Mouse (Mus musculus) heart, embryonic 12.5 days (tissue): Measurements from ENCODE around the gene Uvssa. TPM values are rescaled to one million over a fixed set of nuclear protein-coding genes. Genes with fewer than 3 reads are reported as not detected.

ENCODE experiments used
- ATAC-seq: fragments of 200-750 bp; cut with Nextera tagmentation; 2 replicates; pipeline ENCODE4 v1.8.0; 2017; ENCODE audit warnings: moderate TSS enrichment, moderate library complexity; ENCODE audit not compliant: insufficient number of reproducible peaks, low FRiP score
- H3K27ac ChIP-seq: fragments of 300-500 bp; sonication (generic); 2 replicates; pipeline ENCODE4 v1.5.1; 2016; ENCODE audit warnings: mild to moderate bottlenecking, moderate library complexity; ENCODE audit not compliant: poor library complexity, severe bottlenecking
- H3K27me3 ChIP-seq: fragments of 300-500 bp; sonication (generic); replicated peaks from 2 replicates; pipeline ENCODE4 v1.6.1; 2016; ENCODE audit warnings: mild to moderate bottlenecking, moderate library complexity
- H3K36me3 ChIP-seq: fragments of 300-500 bp; sonication (generic); 2 replicates; pipeline ENCODE4 v1.6.1; 2016; ENCODE audit warnings: mild to moderate bottlenecking, moderate library complexity
- H3K4me1 ChIP-seq: fragments of 300-500 bp; sonication (generic); replicated peaks from 2 replicates; pipeline ENCODE4 v1.6.1; 2016; ENCODE audit warnings: mild to moderate bottlenecking
- H3K4me2 ChIP-seq: fragments of 300-500 bp; sonication (generic); 2 replicates; pipeline ENCODE4 v1.6.1; 2016; ENCODE audit warnings: mild to moderate bottlenecking, moderate library complexity
- H3K4me3 ChIP-seq: fragments of 300-500 bp; sonication (generic); 2 replicates; pipeline ENCODE4 v1.5.1; 2016; ENCODE audit warnings: mild to moderate bottlenecking
- H3K9ac ChIP-seq: fragments of 300-500 bp; sonication (generic); 2 replicates; pipeline ENCODE4 v1.6.1; 2016; ENCODE audit warnings: mild to moderate bottlenecking, moderate library complexity
- H3K9me3 ChIP-seq: fragments of 300-500 bp; sonication (generic); replicated peaks from 2 replicates; pipeline ENCODE4 v1.6.1; 2016; ENCODE audit warnings: mild to moderate bottlenecking, moderate library complexity
- WGBS: fragments of 180-500 bp; shearing (Covaris S2); methylation state at CpG from one replicate; pipeline ENCODE4 v1.1.7; 2016; 5-methylcytosine and 5-hydroxymethylcytosine counted together
- polyA plus RNA-seq: library from polyadenylated mRNA; unstranded; fragments of >200 nt; fragmentation: Nextera tagmentation; extraction: Ambion mirVana; gene quantifications from 2 replicates; pipeline ENCODE4 v1.2.1, GENCODE M21; 2016

Gene Uvssa
- polyA plus RNA-seq, 1 experiment from 2014 or later, result 4.6 TPM

DNA sequence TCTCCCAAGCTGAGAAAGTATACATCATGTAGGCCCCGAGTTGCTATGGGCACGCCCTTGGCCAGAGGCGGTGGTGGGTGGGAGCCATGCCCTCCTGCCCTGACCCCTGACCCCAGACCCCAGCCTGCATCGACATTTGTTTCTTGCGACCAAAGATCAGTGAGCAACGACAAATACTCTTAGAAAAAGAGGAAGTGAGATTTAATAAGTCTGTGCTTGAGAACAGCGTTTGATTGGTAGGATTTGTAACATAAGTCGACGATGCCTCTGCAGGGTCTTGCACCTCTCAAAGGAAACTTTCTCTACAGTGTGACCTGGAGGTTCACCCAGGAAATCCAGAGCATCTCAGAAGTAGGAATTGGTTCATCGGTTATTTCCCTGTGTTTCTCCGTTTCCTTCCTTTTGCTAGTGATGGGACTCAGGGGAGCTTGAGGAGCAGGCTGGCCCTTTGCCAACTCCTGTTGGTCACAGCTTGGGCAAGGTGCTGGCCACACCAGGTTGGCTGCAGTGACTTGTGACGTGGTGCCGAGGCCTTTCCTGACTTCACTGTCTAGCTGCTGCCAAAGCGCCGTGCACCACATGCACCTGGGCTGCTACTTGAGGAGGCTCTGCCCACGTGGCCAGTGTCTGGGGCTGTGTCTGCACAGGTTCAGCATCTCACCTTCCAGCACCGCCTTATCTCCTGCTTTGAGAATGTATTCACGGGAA lies 5.9 kb upstream of the Uvssa start:
- H3K4me1 ChIP-seq, result peaks cover 6% of the 10 kb centered on the region
- H3K4me3 ChIP-seq, result no peak overlapping the region
- no peak overlapping the region for H3K27ac ChIP-seq
- H3K9ac ChIP-seq, result no peak overlapping the region
- 84% methylated on average over 18 of the region's 18 CpGs for WGBS
- no peak for ATAC-seq
- no peaks in the 10 kb centered on the region for H3K9me3 ChIP-seq
- no peaks in the 10 kb centered on the region for H3K27me3 ChIP-seq
- H3K36me3 ChIP-seq, result peaks cover 68% of the 10 kb centered on the region
- H3K4me2 ChIP-seq, result no peak overlapping the region

DNA sequence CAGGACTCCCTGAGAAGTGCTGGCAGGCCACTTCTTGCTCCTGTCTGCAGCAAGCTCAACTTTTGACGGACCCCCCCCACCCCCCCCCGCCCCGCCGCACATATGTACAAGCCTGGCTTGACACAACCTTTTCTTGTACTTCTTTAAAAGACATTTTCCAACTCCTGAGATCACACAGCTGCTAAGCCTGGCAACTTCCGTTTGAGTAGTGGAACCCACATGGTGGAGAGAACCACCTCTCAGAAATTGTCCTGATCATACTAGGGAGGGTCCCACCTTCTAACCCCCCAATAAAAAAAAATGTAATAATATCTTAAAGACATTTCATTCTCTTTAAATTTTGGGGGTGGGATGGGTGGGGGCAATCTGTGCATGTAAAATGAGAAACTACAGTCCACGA lies 1.2 kb upstream of the Uvssa start:
- 46% methylated on average over 6 of the region's 6 CpGs for WGBS
- peak overlapping the region; percentile 65 for H3K4me3 ChIP-seq
- peak overlapping the region; percentile 92 for H3K4me2 ChIP-seq
- peak overlapping the region; percentile 94; the same call in 1 of the 2 replicates for H3K27ac ChIP-seq
- no peak for ATAC-seq
- peaks cover 33% of the 10 kb centered on the region for H3K36me3 ChIP-seq
- H3K4me1 ChIP-seq, result peaks cover 15% of the 10 kb centered on the region
- H3K9me3 ChIP-seq, result no peaks in the 10 kb centered on the region
- H3K9ac ChIP-seq, result 0 out of 2 replicates have a peak overlapping the region, but pooled peaks have one; percentile 75
- no peaks in the 10 kb centered on the region for H3K27me3 ChIP-seq

- Histone ChIP-seq H3K4me3 (peak overlapping the region; percentile 65), H3K9ac (peak overlapping the region; percentile 75), H3K4me2 (peak overlapping the region; percentile 92), H3K9me3 (no peaks in the 10 kb centered on the region), H3K4me1 (peaks cover 15% of the 10 kb centered on the region), H3K27me3 (no peaks in the 10 kb centered on the region), H3K36me3 (peaks cover 30% of the 10 kb centered on the region), H3K27ac (peak overlapping the region; percentile 94)
- WGBS, result under 1% methylated on average over 21 of the region's 21 CpGs
- ATAC-seq, result peak; percentile 46
Measured at GRCm38 (mm10) chr5:33377801-33378301, 498 bp upstream of the Uvssa start.

DNA sequence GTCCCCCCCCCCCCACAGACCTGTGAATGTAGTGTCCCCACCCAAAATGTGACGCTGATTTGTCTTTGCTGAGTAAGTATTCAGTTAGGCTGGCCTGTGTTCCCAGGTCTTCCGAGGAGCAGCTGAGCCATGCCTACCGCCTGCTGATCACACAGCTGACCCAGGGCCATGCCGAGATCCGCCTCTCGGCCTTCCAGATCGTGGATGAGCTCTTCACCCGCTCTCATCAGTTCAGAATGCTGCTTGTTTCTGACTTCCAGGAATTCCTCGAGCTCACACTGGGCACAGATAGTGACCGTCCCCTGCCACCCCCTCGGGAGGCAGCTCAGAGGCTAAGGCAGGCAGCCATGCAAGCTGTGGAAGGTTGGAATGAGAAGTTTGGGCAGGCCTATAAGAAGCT lies 9.2 kb downstream of the Uvssa start:
- no peaks in the 10 kb centered on the region for H3K4me1 ChIP-seq
- H3K9me3 ChIP-seq, result no peaks in the 10 kb centered on the region; the same call in 1 of the 2 replicates
- ATAC-seq, result no peak
- H3K36me3 ChIP-seq, result peaks cover 18% of the 10 kb centered on the region
- H3K27ac ChIP-seq, result no peak overlapping the region
- no peaks in the 10 kb centered on the region for H3K27me3 ChIP-seq
- no peak overlapping the region for H3K4me2 ChIP-seq
- no peak overlapping the region for H3K4me3 ChIP-seq
- H3K9ac ChIP-seq, result no peak overlapping the region
- 66% methylated on average over 11 of the region's 11 CpGs for WGBS

DNA sequence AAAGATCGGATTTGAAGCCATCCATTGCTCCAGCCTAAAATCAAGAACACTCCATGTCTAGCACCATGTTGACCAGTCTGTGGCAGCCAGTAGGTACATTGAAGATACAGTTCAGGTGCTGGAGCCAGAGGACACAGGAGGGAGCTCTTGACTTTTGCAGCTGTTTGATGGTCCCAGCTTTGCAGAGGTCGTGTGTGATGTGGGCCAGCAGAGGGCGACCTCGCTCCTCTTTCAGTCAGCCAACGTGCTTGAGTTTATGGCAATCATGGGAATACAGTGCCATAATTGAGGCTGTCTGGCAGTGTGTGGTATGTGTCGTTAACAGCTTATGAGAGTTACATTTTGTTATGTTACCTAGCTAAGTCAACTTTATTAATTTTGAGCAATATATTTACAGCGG lies 15.5 kb downstream of the Uvssa start:
- no peaks in the 10 kb centered on the region; the same call in 1 of the 2 replicates for H3K9me3 ChIP-seq
- no peaks in the 10 kb centered on the region for H3K4me1 ChIP-seq
- H3K27me3 ChIP-seq, result peaks cover 5% of the 10 kb centered on the region
- H3K4me3 ChIP-seq, result no peak overlapping the region
- no peak overlapping the region for H3K4me2 ChIP-seq
- WGBS, result 17% methylated on average over 7 of the region's 7 CpGs
- H3K36me3 ChIP-seq, result peaks cover 23% of the 10 kb centered on the region
- no peak for ATAC-seq
- H3K27ac ChIP-seq, result no peak overlapping the region
- no peak overlapping the region for H3K9ac ChIP-seq

DNA sequence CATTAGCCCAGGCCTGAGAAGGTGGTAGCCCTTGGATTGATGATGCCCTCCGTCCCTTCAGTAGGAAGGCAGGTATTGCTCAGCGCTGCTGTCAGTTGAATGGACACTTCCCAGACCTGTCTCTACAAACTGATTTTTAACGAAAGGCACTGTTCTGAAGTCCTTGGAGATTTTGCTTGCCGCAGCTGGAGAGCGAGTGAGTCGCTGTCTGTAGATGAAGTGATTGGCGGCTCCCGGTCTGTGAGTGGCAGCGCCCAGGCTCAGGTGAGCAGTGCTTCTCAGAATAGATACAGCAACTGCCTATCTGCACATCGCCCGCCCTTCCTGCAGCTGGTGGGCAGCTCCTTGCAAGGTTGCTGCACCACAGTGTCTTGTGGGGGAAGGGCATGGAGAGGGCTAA lies 17.3 kb downstream of the Uvssa start:
- peaks cover 5% of the 10 kb centered on the region for H3K27me3 ChIP-seq
- ATAC-seq, result no peak
- WGBS, result 83% methylated on average over 11 of the region's 11 CpGs
- no peak overlapping the region for H3K9ac ChIP-seq
- H3K4me1 ChIP-seq, result peaks cover 13% of the 10 kb centered on the region; the same call in 1 of the 2 replicates
- peaks cover 20% of the 10 kb centered on the region for H3K36me3 ChIP-seq
- no peak overlapping the region for H3K27ac ChIP-seq
- H3K9me3 ChIP-seq, result no peaks in the 10 kb centered on the region; the same call in 1 of the 2 replicates
- H3K4me3 ChIP-seq, result no peak overlapping the region
- no peak overlapping the region for H3K4me2 ChIP-seq

- Histone ChIP-seq H3K27ac (no peak overlapping the region), H3K9ac (no peak overlapping the region), H3K27me3 (peaks cover 5% of the 10 kb centered on the region), H3K9me3 (no peaks in the 10 kb centered on the region; the same call in 1 of the 2 replicates), H3K4me1 (peaks cover 18% of the 10 kb centered on the region; the same call in 1 of the 2 replicates), H3K36me3 (peaks cover 13% of the 10 kb centered on the region), H3K4me3 (no peak overlapping the region), H3K4me2 (no peak overlapping the region)
- ATAC-seq, result no peak
- 75% methylated on average over 7 of the region's 7 CpGs for WGBS
Measured at GRCm38 (mm10) chr5:33396828-33397227, 18.5 kb downstream of the Uvssa start.

DNA sequence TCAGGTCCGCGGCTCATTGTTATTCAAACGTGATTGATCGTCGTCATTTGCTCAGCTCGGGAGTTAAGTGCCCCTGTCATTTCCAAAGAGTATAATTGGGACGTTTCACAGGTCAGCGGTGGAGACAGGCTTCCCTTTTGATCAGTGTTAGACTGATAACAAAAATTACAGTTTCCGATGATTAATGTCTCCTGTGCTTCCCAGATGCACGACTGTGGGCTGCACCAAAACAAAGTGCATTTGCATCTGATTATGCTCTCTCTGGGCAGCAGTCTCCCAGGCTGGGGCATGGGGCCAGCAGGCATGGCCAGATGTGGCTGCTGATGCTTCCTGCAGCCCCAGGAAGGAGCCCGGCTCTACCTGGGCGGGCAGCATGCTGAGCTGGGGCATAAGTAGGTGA lies 22.5 kb downstream of the Uvssa start:
- H3K4me2 ChIP-seq, result no peak overlapping the region
- no peaks in the 10 kb centered on the region for H3K9me3 ChIP-seq
- peaks cover 6% of the 10 kb centered on the region; the same call in 1 of the 2 replicates for H3K36me3 ChIP-seq
- H3K9ac ChIP-seq, result no peak overlapping the region
- H3K4me1 ChIP-seq, result peaks cover 18% of the 10 kb centered on the region; the same call in 1 of the 2 replicates
- ATAC-seq, result no peak
- no peaks in the 10 kb centered on the region for H3K27me3 ChIP-seq
- WGBS, result 43% methylated on average over 12 of the region's 12 CpGs
- H3K27ac ChIP-seq, result no peak overlapping the region
- no peak overlapping the region for H3K4me3 ChIP-seq

- Histone ChIP-seq H3K36me3 (peaks cover 8% of the 10 kb centered on the region), H3K4me2 (no peak overlapping the region), H3K27me3 (peaks cover 10% of the 10 kb centered on the region), H3K4me1 (no peaks in the 10 kb centered on the region), H3K9ac (no peak overlapping the region), H3K4me3 (no peak overlapping the region), H3K27ac (no peak overlapping the region), H3K9me3 (no peaks in the 10 kb centered on the region)
- ATAC-seq, result no peak
- 49% methylated on average over 3 of the region's 3 CpGs for WGBS
Measured at GRCm38 (mm10) chr5:33420313-33420712, 42.0 kb downstream of the Uvssa start.

DNA sequence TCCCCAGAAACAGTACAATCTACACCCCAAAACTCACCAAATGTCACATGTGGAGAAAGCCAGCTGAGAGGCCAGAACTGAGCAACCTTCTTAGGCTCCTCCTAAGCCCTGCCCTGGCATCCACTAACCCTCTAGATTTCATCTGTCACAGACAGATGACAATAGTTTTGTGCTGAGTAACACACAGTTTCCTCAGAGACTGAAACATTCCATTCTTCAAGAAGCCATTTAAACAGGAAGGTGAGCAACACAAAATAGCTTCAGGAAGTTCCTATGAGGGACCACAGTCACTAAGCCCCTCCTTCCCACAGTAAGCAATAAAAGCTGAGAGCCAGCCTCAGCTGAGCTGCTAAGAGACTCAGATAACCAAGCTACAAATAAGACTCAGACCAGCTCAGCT lies 49.1 kb downstream of the Uvssa start:
- H3K9ac ChIP-seq, result no peak overlapping the region
- no peak for ATAC-seq
- no peaks in the 10 kb centered on the region for H3K9me3 ChIP-seq

GRCm38 (mm10) chr5:33430106-33430505 lies 51.8 kb downstream of the Uvssa start:
- Histone ChIP-seq H3K27me3 (peaks cover 96% of the 10 kb centered on the region), H3K4me2 (peak overlapping the region; percentile 65), H3K27ac (no peak overlapping the region), H3K4me1 (peaks cover 45% of the 10 kb centered on the region), H3K4me3 (peak overlapping the region; percentile 40), H3K9me3 (no peaks in the 10 kb centered on the region), H3K36me3 (no peaks in the 10 kb centered on the region), H3K9ac (no peak overlapping the region)
- ATAC-seq, result no peak
- WGBS, result 4% methylated on average over 16 of the region's 16 CpGs

More for the DNA sequence above, 49.1 kb downstream of the Uvssa start:
- no peak overlapping the region for H3K27ac ChIP-seq
- H3K4me3 ChIP-seq, result no peak overlapping the region
- H3K36me3 ChIP-seq, result no peaks in the 10 kb centered on the region
- H3K27me3 ChIP-seq, result peaks cover 77% of the 10 kb centered on the region
- H3K4me1 ChIP-seq, result peaks cover 24% of the 10 kb centered on the region
- H3K4me2 ChIP-seq, result no peak overlapping the region
